Mouse (Mus musculus) limb, embryonic 14.5 days (tissue): ENCODE measurements at regions not wholly inside any gene's neighbourhood (a gene's known extent, or its start where the extent isn't known, plus 50 kb on each side); places are given as distances from the start of the nearest gene placed in this dataset.

ENCODE experiments used
- ATAC-seq: fragments of 200-750 bp; cut with Nextera tagmentation; 2 replicates; pipeline ENCODE4 v1.8.0; 2017; ENCODE audit warnings: low read depth, moderate number of reproducible peaks, moderate TSS enrichment; ENCODE audit not compliant: low FRiP score
- DNase-seq: peaks from one replicate; pipeline ENCODE4 v3.0.0-alpha.2; 2015; ENCODE audit warnings: low spot score
- H3K27ac ChIP-seq: fragments of 300-500 bp; sonication (generic); replicated peaks from 2 replicates; pipeline ENCODE4 v1.5.1; 2014; ENCODE audit warnings: low read depth, mild to moderate bottlenecking, low read length, moderate library complexity, mixed read lengths
- H3K27me3 ChIP-seq: fragments of 300-500 bp; sonication (generic); 2 replicates; pipeline ENCODE4 v1.6.1; 2014; ENCODE audit warnings: low read length, mixed read lengths; ENCODE audit not compliant: control insufficient read depth, insufficient read depth
- H3K36me3 ChIP-seq: fragments of 300-500 bp; sonication (generic); 2 replicates; pipeline ENCODE4 v1.6.1; 2014; ENCODE audit warnings: mild to moderate bottlenecking, low read length, moderate library complexity, mixed read lengths; ENCODE audit not compliant: control insufficient read depth, insufficient read depth
- H3K4me1 ChIP-seq: fragments of 300-500 bp; sonication (generic); 2 replicates; pipeline ENCODE4 v1.6.1; 2014; ENCODE audit warnings: antibody characterized with exemption, low read length, mixed read lengths; ENCODE audit not compliant: control insufficient read depth, insufficient read depth
- H3K4me2 ChIP-seq: fragments of 300-500 bp; sonication (generic); replicated peaks from 2 replicates; pipeline ENCODE4 v1.6.1; 2014; ENCODE audit warnings: low read depth, mild to moderate bottlenecking, low read length, moderate library complexity; ENCODE audit not compliant: severe bottlenecking
- H3K4me3 ChIP-seq: fragments of 300-500 bp; sonication (generic); replicated peaks from 2 replicates; pipeline ENCODE4 v1.5.1; 2014; ENCODE audit warnings: low read length
- H3K9ac ChIP-seq: fragments of 300-500 bp; sonication (generic); 2 replicates; pipeline ENCODE4 v1.6.1; 2014; ENCODE audit warnings: mild to moderate bottlenecking, low read depth, low read length, moderate library complexity; ENCODE audit not compliant: severe bottlenecking
- H3K9me3 ChIP-seq: fragments of 300-500 bp; sonication (generic); 2 replicates; pipeline ENCODE4 v1.6.1; 2016; ENCODE audit warnings: low read length; ENCODE audit not compliant: control insufficient read depth
- POLR2A ChIP-seq: fragments of 200-500 bp; IDR thresholded peaks from 2 replicates; pipeline ENCODE4 v1.8.0; 2012; ENCODE audit warnings: inconsistent platforms, mild to moderate bottlenecking, moderate library complexity, borderline replicate concordance; ENCODE audit not compliant: insufficient read depth, insufficient read length; ENCODE audit errors: extremely low read depth
- WGBS: fragments of 180-500 bp; shearing (Covaris S2); extraction: QIAGEN DNeasy Blood & Tissue Kit; methylation state at CpG from one replicate; pipeline ENCODE4 v1.1.7; 2014; 5-methylcytosine and 5-hydroxymethylcytosine counted together

DNA sequence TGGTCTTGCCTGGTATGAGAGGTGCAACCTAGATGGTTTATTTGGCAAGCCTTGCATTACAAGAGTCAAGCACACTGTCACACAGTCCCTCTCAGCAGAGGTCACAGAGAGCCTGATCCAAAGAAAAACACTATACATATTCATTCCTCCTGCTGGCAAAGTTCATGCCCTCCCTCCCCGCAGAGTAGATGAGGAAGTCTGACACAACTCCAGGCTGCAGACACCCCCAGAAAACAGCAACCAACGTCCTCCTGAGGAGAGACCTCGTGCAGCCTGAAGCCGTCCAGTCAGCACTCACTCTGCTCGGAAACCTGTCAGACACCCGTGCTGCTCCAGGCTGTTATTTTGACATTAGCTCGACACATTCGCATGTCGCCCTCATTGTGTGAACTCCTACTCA, 302.4 kb upstream of the G2e3 start:
- H3K36me3 ChIP-seq, result no peaks in the 10 kb centered on the region
- H3K9ac ChIP-seq, result no peak overlapping the region
- H3K9me3 ChIP-seq, result no peaks in the 10 kb centered on the region
- ATAC-seq, result no peak
- TF ChIP-seq POLR2A, result no peak
- no peaks in the 10 kb centered on the region for H3K27me3 ChIP-seq
- no peak overlapping the region for H3K4me3 ChIP-seq
- no peak overlapping the region for H3K27ac ChIP-seq
- no peaks in the 10 kb centered on the region for H3K4me1 ChIP-seq
- no peak overlapping the region for H3K4me2 ChIP-seq
- DNase-seq, result no peak
- 37% methylated on average over 9 of the region's 9 CpGs for WGBS

DNA sequence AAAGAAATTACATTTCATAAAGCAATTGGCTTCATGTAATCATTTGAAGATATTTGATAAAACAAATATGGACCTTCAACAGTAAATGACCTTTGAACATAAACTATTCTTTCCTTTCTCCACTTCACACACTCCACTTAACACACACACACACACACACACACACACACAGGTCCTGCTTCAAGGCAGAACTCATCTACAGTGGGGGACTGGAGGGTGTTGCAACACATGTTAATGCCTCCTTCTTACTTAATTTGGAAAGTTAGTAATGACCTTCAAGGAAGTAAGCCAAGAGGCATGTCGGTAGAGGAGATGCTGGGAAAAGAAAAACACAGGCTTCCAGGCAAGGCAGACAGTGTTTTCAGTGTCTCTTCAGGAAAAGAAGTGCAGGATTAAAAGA, 302.8 kb upstream of the G2e3 start:
- H3K4me1 ChIP-seq, result no peaks in the 10 kb centered on the region
- no peak overlapping the region for H3K27ac ChIP-seq
- no peak for DNase-seq
- H3K9ac ChIP-seq, result no peak overlapping the region
- TF ChIP-seq POLR2A, result no peak
- no peak overlapping the region for H3K4me2 ChIP-seq
- no peaks in the 10 kb centered on the region for H3K9me3 ChIP-seq
- no peak for ATAC-seq
- H3K27me3 ChIP-seq, result no peaks in the 10 kb centered on the region
- H3K4me3 ChIP-seq, result no peak overlapping the region
- no peaks in the 10 kb centered on the region for H3K36me3 ChIP-seq
- 37% methylated on average over 1 of the region's 1 CpGs for WGBS

DNA sequence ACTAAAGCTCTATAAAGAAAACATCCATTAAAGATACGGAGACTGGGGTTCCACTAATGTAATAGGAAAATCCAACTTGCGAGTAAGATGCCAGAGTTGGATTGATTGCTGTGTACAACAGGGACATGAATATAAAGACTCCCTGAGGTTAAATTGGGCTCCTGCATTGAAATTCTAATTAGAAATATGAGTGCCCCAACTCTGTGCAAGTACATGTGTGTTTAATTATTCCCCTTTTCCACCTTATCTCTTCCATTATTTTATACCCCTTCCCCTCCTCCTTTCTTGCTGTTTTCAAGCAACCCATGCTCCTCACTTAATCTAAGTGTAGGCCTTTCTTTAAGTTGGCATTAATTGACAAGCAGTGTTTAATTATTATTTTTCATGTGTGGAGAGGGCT, 315.7 kb upstream of the G2e3 start:
- TF ChIP-seq POLR2A, result no peak
- no peak for DNase-seq
- no peaks in the 10 kb centered on the region for H3K9me3 ChIP-seq
- WGBS, result 66% methylated on average over 2 of the region's 2 CpGs
- H3K27ac ChIP-seq, result no peak overlapping the region
- H3K4me1 ChIP-seq, result no peaks in the 10 kb centered on the region
- no peak for ATAC-seq
- no peaks in the 10 kb centered on the region for H3K36me3 ChIP-seq
- H3K27me3 ChIP-seq, result no peaks in the 10 kb centered on the region
- no peak overlapping the region for H3K9ac ChIP-seq
- no peak overlapping the region for H3K4me2 ChIP-seq
- no peak overlapping the region for H3K4me3 ChIP-seq

DNA sequence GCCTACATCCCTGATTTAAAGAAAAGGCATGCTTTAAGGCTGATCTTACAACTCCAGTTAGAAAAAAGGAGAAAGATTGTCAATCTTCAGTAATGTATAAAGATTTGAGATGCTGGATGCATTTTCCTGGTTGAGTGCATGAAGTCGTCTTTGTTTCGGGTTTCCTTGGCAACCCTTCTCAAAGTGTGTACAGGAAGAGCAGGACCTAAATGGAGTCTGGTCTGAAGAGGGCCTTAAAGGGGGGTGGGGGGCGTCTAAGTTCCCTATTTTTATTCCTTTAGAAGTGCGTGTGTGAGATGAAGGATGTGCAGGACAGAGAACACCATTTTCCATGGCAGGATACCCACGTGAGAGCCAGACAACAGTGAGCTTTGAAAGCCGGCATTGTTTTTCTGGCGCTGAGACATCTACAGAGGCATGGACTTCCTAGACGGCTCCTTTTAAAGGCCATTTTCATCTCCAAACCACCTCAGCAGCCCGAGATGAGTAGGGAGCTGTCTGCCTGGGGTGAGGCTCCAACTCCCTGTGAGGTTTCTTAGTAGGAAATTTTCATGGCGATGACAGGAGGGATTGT, 319.2 kb upstream of the G2e3 start:
- H3K4me1 ChIP-seq, result no peaks in the 10 kb centered on the region
- 54% methylated on average over 10 of the region's 10 CpGs for WGBS
- DNase-seq (no peak), ATAC-seq (no peak)
- no peak overlapping the region for H3K9ac ChIP-seq
- no peaks in the 10 kb centered on the region for H3K36me3 ChIP-seq
- no peak overlapping the region for H3K27ac ChIP-seq
- H3K4me3 ChIP-seq, result no peak overlapping the region
- no peaks in the 10 kb centered on the region for H3K27me3 ChIP-seq
- TF ChIP-seq POLR2A, result no peak
- H3K9me3 ChIP-seq, result no peaks in the 10 kb centered on the region
- H3K4me2 ChIP-seq, result no peak overlapping the region

DNA sequence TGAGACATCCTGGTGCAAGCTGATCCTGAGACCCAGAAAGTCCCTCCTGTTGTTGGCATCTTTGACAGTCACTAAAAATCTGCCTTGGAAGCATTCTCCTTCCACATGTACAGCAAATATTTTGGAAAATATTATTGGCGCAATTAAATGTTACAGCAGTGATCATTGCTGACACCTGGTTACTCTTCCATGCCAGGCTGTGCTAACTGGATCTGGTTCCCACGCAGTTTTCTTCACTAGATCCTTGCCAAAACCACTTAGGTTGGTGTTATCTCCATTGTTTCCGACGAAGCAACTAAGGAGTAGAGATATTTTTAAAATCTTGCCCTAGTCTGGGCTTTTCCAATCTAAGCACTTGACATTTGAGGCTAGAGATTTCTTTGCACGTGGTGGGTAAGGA, 321.8 kb upstream of the G2e3 start:
- no peak for TF ChIP-seq POLR2A
- H3K27me3 ChIP-seq, result no peaks in the 10 kb centered on the region
- H3K36me3 ChIP-seq, result no peaks in the 10 kb centered on the region
- DNase-seq (no peak), ATAC-seq (no peak)
- H3K4me3 ChIP-seq, result no peak overlapping the region
- no peak overlapping the region for H3K27ac ChIP-seq
- no peak overlapping the region for H3K9ac ChIP-seq
- no peaks in the 10 kb centered on the region for H3K4me1 ChIP-seq
- H3K4me2 ChIP-seq, result no peak overlapping the region
- 84% methylated on average over 5 of the region's 5 CpGs for WGBS
- H3K9me3 ChIP-seq, result no peaks in the 10 kb centered on the region

DNA sequence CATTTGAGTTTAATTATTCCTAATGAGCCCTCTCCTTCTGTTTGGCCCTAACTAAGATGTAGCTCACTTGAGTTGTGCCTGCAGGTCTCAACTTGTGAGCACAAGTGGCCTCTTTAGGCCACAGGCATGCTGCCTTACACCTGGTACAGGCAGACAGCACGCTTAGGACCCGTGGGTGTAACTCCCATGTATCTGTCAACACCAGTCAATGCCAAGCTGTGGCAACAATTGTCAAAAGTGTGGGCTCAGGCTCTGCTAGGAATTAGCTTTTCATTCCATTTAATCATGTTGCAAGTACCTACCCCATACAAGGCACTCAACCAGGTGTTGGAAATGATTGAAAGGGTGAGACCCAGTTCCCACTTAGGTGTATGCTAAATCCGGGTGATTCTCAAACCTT, 322.3 kb upstream of the G2e3 start:
- no peak for TF ChIP-seq POLR2A
- H3K36me3 ChIP-seq, result no peaks in the 10 kb centered on the region
- H3K27ac ChIP-seq, result no peak overlapping the region
- no peaks in the 10 kb centered on the region for H3K4me1 ChIP-seq
- no peak for DNase-seq
- no peak overlapping the region for H3K4me2 ChIP-seq
- no peaks in the 10 kb centered on the region for H3K27me3 ChIP-seq
- no peak overlapping the region for H3K9ac ChIP-seq
- H3K9me3 ChIP-seq, result no peaks in the 10 kb centered on the region
- H3K4me3 ChIP-seq, result no peak overlapping the region
- 63% methylated on average over 3 of the region's 3 CpGs for WGBS
- no peak for ATAC-seq
